Mouse (Mus musculus): ENCODE measurements at regions not wholly inside any gene's neighbourhood (a gene's known extent, or its start where the extent isn't known, plus 50 kb on each side); places are given as distances from the start of the nearest gene placed in this dataset.

- TF ChIP-seq CTCF (conservative IDR thresholded peaks at IDR 0.05; ENCODE audit: low read length) (no peak), POU5F1 (IDR thresholded peaks at IDR 0.05; ENCODE audit: borderline replicate concordance, low read length) (no peak)
These were observed 453.7 kb upstream of the Adgra3 start for GRCm38 (mm10) chr5:50512539-50512938.

Measured in E14TG2a.4 (cell line).